Mouse (Mus musculus) cortical plate, adult 2 months (tissue): ENCODE results near the gene Mt1.

Experiments used
- CTCF ChIP-seq: fragments of 200-500 bp; IDR thresholded peaks from 2 replicates; pipeline ENCODE4 v1.5.1; 2011; ENCODE audit warnings: mild to moderate bottlenecking, control low read depth, low read length; ENCODE audit not compliant: insufficient read depth; ENCODE audit errors: extremely low read depth
- POLR2A ChIP-seq: fragments of 200-500 bp; IDR thresholded peaks from 2 replicates; pipeline ENCODE4 v1.6.1; 2011; ENCODE audit warnings: mild to moderate bottlenecking, low read length, control low read depth; ENCODE audit not compliant: insufficient read depth; ENCODE audit errors: extremely low read depth

DNA sequence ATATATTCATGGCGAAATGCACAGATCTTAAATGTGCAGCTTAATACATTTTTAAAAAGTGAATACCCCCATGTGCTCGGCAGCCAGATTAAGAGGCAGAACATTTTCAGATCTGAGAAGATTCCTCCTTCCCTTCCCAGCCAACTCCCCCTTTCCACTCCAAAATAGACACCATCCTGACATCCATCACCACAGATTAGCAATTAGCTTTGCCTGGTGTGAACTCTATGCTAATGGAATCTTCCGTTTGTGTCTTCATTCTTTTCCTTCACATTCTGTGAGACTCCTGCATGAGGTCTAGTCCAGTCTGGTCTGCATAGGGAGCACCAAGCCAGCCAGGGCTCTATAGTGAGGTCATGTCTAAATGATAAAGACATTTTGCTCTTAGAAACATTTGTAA lies 31.3 kb downstream of the Mt1 start:
- no peak for TF ChIP-seq POLR2A
- no peak for TF ChIP-seq CTCF
